Mouse (Mus musculus): ENCODE data around the gene Gabra4. TPM values are rescaled to one million over a fixed set of nuclear protein-coding genes. Genes with fewer than 3 reads are reported as not detected.

Gene Gabra4
- not detected in 2 replicates for total RNA-seq (2012; rRNA removed)
- total RNA-seq (2014; rRNA removed): 0.09 TPM in 1 of 2 replicates, not detected in the other
- polyA plus RNA-seq (2012; ENCODE audit: insufficient read length, low read depth): not detected in 2 replicates

DNA sequence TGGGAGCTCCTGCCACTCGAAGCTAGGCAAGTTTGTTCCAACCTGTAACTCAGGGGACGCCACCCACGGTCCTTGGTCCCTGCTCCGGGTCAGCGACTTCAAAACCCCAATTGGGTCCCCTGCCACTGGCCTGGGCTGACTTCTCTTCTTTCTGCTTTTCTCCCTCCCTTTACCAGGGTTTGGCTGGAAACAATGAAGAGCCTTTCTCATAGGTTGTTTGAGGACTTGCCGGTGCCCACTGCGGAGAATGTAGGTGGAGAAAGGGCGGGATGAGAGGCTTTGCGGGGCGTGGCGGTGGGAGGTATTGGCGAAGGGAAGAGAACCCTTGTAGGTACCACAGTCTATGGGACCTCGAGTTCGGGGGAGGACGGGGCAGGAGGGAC, at the start of gene Gabra4:
TSS of gene Gabra4 (minus strand) at position 194 of the 383 bp plus-strand sequence.
- Histone ChIP-seq H3K9ac (ENCODE audit: insufficient read depth, low read depth) (no peak within 1 kb of the TSS), H3K27ac (ENCODE audit: insufficient read depth, low read depth) (no peak within 1 kb of the TSS), H3K4me2 (ENCODE audit: insufficient read depth, low read depth, poor library complexity, severe bottlenecking) (no peak within 1 kb of the TSS), H3K4me1 (ENCODE audit: control insufficient read depth in 1 of 2, insufficient read depth in 2 of 2) (no peaks in the 10 kb centered on the region), H3K4me3 (replicated peaks in 1 of 3; ENCODE audit: low read depth in 2 of 3, low read length in 2 of 3, poor library complexity in 1 of 3) (no peak within 1 kb of the TSS), H3K79me2 (replicated peaks; ENCODE audit: control insufficient read depth, extremely low read depth, insufficient read depth, poor library complexity, severe bottlenecking) (no peaks in the 10 kb centered on the region), H3K27me3 (replicated peaks) (no peaks in the 10 kb centered on the region), H3K9me3 (replicated peaks; ENCODE audit: low read length) (peaks cover 5% of the 10 kb centered on the region), H3K36me3 (replicated peaks in 1 of 2; ENCODE audit: control insufficient read depth in 1 of 2, insufficient read depth in 1 of 2, low read length in 1 of 2) (no peaks in the 10 kb centered on the region)
- TF ChIP-seq RAD21 (IDR thresholded peaks at IDR 0.05; ENCODE audit: low read depth, low read length) (no peak), ZMIZ1 (IDR thresholded peaks at IDR 0.05; ENCODE audit: low read depth, low read length) (no peak), USF2 (conservative IDR thresholded peaks at IDR 0.05; ENCODE audit: low read depth, low read length) (no peak), SIN3A (IDR thresholded peaks at IDR 0.05; ENCODE audit: low read length) (no peak)
- dilution Hi-C loops (cut with MboI; ENCODE audit: extremely low pct_ligation_motif_present, extremely low pct_unique_long_range_greater_than_20kb, low sequenced_read_pairs) (no loop called here), in situ Hi-C loops (cut with MboI; ENCODE audit: low pct_ligation_motif_present, low pct_unique_long_range_greater_than_20kb, low sequenced_read_pairs) (no loop called here)
- no peak for DNase-seq (ENCODE audit: extremely low read depth)

DNA sequence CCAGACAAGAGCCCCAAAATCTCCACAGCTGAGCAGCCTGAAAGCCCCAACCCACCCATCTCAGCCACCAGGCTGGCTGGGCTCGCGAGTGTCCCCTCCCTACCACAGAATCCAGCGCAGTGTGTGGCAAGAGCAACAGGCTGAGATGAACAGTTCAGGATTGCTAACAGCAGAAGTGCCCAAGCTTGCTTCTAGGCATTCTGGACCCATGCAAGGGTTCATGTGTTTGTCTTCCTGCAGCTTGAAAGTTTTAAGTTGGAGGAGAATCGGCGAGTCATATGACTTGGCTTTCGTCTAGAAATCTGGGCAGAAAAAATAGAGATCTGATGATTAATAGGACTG, 43.1 kb upstream of the Gabra4 start:
- Histone ChIP-seq H3K4me2 (ENCODE audit: insufficient read depth, low read depth, poor library complexity, severe bottlenecking) (no peak overlapping the region), H3K9me3 (replicated peaks; ENCODE audit: low read length) (no peaks in the 10 kb centered on the region), H3K4me1 (ENCODE audit: control insufficient read depth in 1 of 2, insufficient read depth in 2 of 2) (no peaks in the 10 kb centered on the region), H3K27me3 (replicated peaks) (no peaks in the 10 kb centered on the region), H3K9ac (ENCODE audit: insufficient read depth, low read depth) (no peak overlapping the region), H3K36me3 (replicated peaks in 1 of 2; ENCODE audit: control insufficient read depth in 1 of 2, insufficient read depth in 1 of 2, low read length in 1 of 2) (no peaks in the 10 kb centered on the region), H3K27ac (ENCODE audit: insufficient read depth, low read depth) (no peak overlapping the region), H3K4me3 (replicated peaks in 1 of 3; ENCODE audit: low read depth in 2 of 3, low read length in 2 of 3, poor library complexity in 1 of 3) (no peak overlapping the region), H3K79me2 (replicated peaks; ENCODE audit: control insufficient read depth, extremely low read depth, insufficient read depth, poor library complexity, severe bottlenecking) (no peaks in the 10 kb centered on the region)
- no peak for DNase-seq (ENCODE audit: extremely low read depth)
- dilution Hi-C loops (cut with MboI; ENCODE audit: extremely low pct_ligation_motif_present, extremely low pct_unique_long_range_greater_than_20kb, low sequenced_read_pairs) (no loop called here), in situ Hi-C loops (cut with MboI; ENCODE audit: low pct_ligation_motif_present, low pct_unique_long_range_greater_than_20kb, low sequenced_read_pairs) (no loop called here)
- no peak for TF ChIP-seq SIN3A (IDR thresholded peaks at IDR 0.05; ENCODE audit: low read length)
- no peak for TF ChIP-seq UBTF (IDR thresholded peaks at IDR 0.05; ENCODE audit: low read depth, low read length)
- no peak for TF ChIP-seq PAX5 (IDR thresholded peaks at IDR 0.05; ENCODE audit: low read length)
- no peak for TF ChIP-seq MEF2A (IDR thresholded peaks at IDR 0.05; ENCODE audit: borderline replicate concordance, low read depth, low read length)
- TF ChIP-seq RAD21 (IDR thresholded peaks at IDR 0.05; ENCODE audit: low read depth, low read length): no peak
- no peak for TF ChIP-seq CTCF (conservative IDR thresholded peaks at IDR 0.05 in 1 of 2, IDR thresholded peaks at IDR 0.05 in 1 of 2; ENCODE audit: low read depth in 2 of 2, low read length in 2 of 2)
- no peak for TF ChIP-seq CHD1 (IDR thresholded peaks at IDR 0.05; ENCODE audit: low read depth, low read length)
- no peak for TF ChIP-seq SMC3 (IDR thresholded peaks at IDR 0.05; ENCODE audit: low read depth, low read length)
- no peak for TF ChIP-seq TCF12 (IDR thresholded peaks at IDR 0.05; ENCODE audit: low read depth, low read length)
- TF ChIP-seq NELFE (IDR thresholded peaks at IDR 0.05; ENCODE audit: low read depth, low read length): no peak
- TF ChIP-seq GABPA (IDR thresholded peaks at IDR 0.05; ENCODE audit: insufficient replicate concordance, low read depth, low read length): no peak
- no peak for TF ChIP-seq TBP (conservative IDR thresholded peaks at IDR 0.05; ENCODE audit: low read depth, low read length)
- no peak for TF ChIP-seq POLR2A (IDR thresholded peaks at IDR 0.05; ENCODE audit: low read depth, low read length)
- TF ChIP-seq NRF1 (IDR thresholded peaks at IDR 0.05; ENCODE audit: low read depth, low read length): no peak
- TF ChIP-seq ETS1 (conservative IDR thresholded peaks at IDR 0.05; ENCODE audit: low read depth, low read length): no peak
- no peak for TF ChIP-seq MAX (IDR thresholded peaks at IDR 0.05; ENCODE audit: low read length)
- TF ChIP-seq JUND (conservative IDR thresholded peaks at IDR 0.05; ENCODE audit: low read depth, low read length): no peak

Measured in CH12.LX (cell line).